Mouse (Mus musculus) 416B (cell line): ENCODE data around the gene Urm1.
"Not testable (repeated sequence)": the region's sequence is repeated elsewhere in the genome, so short reads cannot be mapped to it uniquely, and the experiment has no call there.

Experiments used
- DNase-seq: peaks from one replicate; pipeline ENCODE4 v3.0.0; 2011; ENCODE audit warnings: low read depth

The Urm1 gene

DNA sequence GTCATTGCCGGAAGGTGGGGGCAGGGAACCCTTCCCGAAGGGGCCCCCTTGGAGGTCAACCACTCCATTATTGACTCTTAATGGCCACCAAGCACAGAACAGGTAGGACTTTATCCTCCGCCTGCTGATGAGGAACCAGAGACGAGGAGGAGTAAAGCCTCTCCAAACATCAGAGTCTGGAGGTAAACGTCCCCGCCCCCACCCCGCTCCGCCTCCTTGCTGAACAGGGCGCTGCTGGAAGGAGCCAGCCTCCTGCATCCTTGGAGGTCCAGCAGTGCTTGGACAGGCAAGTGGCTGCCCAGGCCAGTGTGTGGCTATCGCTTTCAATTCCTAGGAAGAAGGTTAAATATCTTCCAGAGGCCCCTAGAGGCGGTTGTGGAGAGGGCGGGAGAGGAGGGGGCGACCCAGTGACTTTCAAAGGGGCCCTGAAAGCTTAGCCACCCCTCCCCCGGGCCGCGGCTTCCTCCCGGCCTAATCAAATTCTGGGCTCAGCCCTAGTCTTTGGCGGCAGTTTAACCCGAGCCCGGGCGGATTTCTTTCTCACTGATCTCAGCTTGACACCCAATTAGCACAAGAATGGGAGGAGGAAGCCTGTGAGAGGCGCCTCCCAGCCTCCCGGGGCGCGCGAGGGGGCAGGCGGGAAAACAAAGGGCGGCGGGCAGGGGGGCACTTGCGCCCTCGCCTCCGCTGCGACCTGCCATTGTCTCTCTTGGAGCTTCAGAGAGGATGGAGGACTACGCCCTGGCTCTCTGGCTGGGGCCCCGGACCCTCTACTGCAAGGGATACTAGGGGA lies at the start of gene Urm1:
Urm1 (plus strand) TSS at position 51 of the 793 bp plus-strand sequence.
- DNase-seq: no peak

DNA sequence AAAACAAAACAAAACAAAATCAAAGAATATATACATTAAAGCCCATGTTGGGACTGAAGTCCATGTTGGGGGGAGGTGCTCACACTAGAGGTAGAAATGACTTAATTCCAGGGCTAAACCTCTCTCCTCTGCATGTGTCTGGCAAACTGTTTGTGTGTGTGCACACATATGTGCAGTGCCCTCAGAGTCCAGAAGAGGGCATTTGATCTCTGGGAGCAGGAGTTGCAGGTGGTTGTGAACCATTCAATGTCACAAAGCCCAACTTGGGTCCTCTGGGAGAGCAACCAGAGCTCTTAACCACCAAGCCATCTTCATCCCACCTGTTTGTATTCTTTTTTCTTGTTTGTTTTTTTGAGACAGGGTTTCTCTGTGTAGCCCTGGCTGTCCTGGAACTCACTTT lies 49.7 kb upstream of the Urm1 start:
- DNase-seq: peak; percentile 29

DNA sequence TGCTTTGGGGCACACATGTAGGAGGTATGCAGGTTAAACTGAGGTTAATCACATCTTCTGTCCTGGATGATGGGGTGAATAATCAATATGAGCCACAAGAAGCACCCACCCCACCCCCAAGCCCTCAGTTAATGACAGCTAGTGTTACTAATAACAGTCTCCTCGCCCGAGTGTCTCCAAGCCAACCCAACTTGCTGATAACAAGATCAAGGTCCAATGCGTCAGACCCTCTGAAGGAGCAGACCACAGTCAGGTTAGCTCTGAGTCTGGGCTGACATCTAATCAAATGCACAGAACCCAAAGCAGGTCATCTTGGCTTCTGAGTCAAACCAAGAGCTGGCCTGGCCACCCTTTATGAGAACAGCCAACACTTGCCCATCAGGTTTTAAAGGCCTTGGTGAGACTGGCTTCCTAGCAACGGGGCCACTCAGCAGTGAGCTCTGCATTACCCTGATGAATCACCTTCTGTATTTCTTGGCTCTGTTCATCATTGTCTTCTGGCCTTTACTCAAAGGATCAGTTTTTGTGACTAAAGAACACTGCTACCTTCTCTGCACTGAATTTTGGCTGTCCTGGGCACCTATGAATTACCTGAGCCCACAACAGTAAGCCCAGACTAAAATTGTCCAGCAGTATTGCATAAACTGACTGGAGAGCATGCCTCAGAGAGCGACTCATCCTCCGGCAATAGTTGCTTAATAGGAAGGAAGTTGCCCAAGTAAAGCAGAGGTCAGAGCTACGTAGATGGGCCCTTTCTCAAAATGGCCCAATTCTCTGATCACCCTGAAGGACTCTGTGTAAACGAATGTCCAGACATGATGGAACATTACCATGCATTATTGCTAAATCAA lies 48.0 kb upstream of the Urm1 start:
- peak; percentile 91 for DNase-seq

DNA sequence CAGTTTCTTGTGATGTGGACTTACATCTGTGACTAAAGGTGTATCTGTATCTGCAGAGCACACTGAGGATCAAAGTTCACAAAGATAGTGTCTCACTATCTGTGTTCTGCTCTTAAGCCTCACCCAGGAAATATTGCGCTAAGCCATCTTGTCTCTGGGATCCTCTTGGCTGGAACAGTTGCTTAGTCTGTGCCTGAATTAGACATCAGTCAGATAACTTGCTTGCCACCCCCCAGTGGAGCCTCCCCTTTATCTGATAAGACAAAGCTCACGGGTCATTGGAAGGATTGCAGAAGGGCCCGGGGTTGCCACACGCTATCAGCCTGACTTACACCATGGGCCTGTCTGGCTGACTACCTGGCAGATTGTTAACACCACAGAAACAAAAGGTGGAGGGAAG lies 46.6 kb upstream of the Urm1 start:
- peak; percentile 74 for DNase-seq

DNA sequence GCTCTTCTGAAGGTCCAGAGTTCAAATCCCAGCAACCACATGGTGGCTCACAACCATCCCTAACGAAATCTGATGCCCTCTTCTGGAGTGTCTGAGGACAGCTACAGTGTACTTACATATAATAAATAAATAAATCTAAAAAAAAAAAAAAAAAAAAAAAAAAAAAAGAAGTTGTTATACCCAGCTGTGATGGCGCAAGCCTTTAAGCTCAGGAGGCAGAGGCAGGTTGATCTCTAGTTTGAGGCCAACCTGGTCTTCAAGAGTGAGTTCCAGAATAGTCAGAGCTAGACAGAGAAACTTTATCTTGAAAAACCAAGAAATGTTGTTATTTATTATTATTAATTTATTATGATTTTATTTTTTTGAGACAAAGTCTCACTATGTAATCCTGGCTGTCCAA lies 38.6 kb upstream of the Urm1 start:
- not testable (repeated sequence) for DNase-seq

DNA sequence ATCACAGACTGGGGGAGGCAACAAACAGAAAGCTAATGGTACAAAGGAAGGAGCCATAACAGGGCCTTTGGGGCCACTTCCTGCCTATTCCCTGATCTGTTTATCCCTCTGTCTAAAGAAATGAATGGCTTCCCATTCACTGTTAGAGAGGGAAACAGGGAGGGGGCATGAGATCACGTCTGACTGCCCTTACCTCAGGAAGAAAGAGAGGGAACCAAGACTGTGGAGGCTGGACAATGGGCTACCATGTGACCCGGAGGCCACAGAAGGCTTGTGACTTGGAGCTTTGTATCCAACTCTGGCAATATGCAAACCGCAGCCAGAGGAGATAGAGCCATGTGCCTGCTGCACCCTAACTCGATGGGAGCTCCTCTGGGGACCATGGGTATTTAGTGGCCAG lies 35.6 kb upstream of the Urm1 start:
- DNase-seq: no peak

DNA sequence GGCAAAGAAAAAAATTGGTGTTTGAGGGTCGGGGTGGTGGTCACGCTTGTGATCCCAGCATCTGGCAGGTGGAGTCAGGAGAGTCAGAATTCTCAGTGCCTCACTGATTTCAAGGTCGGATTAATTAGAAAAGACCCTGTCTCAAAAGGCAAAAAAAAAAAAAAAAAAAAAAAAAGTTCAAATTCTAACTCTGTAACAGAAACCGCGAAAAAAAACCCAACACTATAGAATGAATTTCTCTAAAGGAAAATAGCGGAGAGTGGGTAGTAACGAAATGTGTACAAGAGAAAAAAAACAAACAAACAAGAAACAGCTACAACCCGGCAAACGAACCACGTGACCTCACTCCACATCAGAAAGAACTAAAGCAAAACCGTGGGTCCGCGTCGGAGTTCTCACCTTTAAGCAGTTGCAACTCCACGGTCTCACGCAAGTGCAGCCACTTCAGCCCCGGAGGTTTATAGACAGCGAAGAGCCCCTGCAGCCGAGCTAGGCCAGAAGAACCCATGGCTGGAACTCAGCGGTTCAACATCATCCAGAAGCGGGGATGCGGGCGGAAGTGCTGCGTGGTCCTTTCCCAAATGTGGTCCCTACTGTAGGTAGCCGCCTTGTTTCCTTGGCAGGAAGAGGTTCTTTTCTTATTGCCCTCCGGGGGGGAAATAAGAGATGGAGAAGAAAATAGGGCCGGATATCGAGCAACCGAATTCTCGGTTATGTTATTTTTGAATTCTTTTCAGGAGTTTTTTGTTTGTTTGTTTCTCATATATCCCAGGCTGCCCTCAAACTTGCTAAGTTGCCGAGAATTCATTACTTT lies 32.6 kb upstream of the Urm1 start, which contains the start of gene Coq4:
Coq4 (plus strand) TSS at position 390 of the 814 bp plus-strand sequence.
- peak; percentile 99 for DNase-seq

DNA sequence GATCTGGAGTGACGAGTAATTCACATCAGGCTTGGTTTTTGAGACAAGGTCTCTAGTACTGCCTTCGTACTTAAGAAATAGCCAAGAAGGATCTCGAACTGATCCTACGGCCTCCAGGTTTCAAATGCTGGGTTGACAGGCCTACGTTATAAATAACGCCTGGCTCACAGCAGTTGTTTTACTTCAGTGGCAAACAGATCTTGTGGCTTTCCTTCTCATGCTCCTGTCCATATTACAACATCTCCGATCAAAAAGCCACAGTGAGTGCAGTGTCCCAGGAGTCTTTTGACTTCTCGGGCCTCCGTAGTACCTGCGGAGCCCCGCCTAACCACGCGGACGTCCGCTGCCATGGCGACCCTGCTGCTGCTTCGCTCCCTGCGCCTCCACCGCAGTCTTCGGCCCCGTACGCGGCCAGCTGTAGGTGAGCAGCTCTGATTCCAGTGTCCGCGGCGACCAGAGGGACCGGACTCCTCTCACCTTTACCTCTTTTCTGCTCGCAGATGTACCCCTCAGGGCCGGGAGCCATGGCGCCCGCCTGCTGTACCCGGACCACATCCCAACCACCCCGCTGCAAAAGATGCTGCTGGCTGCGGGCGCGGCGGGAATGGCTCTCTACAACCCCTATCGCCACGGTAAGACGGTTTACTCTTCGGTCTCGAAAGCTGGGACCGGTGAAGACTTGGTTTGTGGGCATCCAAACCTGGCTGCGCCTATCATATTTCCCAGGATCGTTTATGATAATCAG lies 31.8 kb upstream of the Urm1 start, which contains the start of gene Trub2:
Trub2 (minus strand) TSS at position 566 of the 745 bp plus-strand sequence.
- peak; percentile 95 for DNase-seq

DNA sequence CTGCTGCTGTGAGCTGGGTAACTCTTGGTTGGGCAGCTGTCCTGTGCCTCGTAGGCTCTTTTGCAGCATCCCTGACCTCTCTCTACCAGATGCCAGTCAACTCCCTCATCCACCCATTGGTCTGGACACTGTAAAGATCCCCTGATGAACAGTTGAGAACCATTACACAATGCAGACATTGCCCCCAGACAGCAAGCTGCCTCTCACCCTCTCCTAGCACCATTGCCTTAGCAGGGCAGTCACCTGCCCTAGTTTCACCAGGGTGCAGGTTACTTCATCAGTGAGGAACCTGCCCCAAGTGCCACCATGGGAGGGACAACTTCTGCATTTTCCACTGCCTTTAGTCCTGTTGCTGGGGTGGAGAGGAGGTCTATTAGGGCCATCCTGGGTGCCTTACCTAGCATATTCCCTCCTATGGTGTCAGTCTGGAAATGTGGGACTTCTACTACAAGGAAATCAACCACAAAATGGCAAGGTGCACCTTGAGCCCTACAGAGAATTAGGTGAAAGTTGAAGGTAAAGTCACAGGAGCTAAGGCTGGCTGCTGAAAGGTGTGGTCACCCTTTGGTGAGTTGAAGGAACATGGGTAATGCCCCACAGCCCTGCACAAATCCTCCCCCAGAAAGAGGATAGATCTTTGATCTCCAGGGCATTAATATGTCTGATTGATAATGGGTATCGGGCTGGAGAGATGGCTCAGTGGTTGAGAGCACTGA lies 26.9 kb upstream of the Urm1 start:
- DNase-seq: no peak

DNA sequence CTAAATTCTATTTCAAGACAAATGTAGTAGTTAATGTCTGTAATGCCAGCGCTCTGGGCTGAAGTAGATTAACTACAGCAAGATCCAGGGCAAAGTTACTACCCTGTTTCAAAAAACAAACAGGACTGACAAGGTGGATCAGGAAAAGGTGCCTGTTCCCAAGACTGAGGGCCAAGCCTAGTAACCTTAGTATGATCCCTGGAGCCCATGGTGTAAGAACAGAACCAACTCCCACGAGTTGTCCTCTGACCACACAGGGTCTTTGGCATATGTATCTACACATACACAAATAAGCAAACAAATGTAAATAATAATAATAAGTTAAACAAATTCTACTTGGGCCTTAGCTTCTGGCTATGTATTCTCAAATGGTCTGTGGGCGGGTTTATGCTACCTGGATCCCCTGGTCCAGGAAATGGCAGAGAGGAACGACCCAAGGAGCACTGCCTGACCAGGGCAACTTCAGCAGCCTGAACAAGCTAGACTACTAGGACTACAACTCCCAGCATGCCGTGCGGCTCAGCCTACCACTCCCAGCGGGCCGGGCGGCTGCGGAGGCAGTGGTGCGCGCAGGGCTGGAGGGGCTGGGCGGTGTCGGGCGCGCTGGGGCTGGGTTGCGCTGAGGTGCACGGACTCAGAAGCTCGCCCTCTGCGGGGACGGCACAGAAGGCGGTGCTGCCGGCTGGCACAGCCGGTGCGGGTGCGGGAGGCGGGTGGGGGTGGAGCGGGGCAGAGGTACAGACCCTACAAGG lies 17.6 kb upstream of the Urm1 start, which contains the start of gene Slc27a4:
Slc27a4 (plus strand) TSS at position 560 of the 752 bp plus-strand sequence.
- DNase-seq: peak; percentile 89

DNA sequence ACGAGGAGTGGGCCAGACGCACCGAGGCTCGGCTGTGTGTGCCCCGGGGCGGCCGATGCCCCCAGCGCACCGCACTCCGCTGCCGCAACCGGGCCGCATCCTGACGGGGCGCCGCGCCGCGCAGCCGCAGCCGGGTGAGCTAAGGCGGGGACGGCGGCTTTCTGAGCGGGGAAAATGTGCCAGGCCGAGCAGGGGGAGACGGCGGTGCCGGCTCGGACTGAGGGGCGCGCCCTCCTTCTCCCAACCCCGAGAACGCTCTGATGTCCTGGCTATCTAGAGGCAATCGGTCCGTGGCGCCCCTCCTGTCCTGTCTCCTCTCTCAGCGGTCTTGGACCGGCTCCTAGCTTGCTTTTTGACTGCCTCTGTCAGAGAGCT lies 17.1 kb upstream of the Urm1 start:
- DNase-seq: no peak

DNA sequence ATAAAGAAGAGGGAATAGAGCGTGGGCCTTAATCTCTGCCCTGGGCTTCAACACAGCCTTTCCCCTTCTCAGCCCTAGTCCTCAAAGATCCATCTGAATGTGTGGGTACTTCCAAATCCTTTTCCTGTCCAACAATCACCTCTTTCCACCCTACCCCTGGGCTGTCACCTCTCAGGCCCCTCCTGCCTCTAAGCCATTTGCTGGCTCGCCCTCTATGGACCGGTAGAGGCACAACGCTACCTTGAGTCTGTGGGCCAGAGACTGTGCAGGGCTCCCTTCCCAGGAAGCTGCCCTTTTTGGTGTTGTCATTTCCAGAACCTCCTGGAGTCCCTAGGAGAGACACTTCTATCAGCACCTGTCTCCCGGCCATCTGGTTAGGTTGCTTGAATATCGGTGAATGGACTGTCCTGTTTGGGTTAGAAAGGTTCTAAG lies 16.5 kb upstream of the Urm1 start:
- peak; percentile 59 for DNase-seq

DNA sequence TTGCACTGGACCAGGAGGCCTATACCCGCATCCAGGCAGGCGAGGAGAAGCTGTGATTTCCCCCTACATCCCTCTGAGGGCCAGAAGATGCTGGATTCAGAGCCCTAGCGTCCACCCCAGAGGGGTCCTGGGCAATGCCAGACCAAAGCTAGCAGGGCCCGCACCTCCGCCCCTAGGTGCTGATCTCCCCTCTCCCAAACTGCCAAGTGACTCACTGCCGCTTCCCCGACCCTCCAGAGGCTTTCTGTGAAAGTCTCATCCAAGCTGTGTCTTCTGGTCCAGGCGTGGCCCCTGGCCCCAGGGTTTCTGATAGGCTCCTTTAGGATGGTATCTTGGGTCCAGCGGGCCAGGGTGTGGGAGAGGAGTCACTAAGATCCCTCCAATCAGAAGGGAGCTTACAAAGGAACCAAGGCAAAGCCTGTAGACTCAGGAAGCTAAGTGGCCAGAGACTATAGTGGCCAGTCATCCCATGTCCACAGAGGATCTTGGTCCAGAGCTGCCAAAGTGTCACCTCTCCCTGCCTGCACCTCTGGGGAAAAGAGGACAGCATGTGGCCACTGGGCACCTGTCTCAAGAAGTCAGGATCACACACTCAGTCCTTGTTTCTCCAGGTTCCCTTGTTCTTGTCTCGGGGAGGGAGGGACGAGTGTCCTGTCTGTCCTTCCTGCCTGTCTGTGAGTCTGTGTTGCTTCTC lies 4.0 kb upstream of the Urm1 start:
- DNase-seq: no peak

DNA sequence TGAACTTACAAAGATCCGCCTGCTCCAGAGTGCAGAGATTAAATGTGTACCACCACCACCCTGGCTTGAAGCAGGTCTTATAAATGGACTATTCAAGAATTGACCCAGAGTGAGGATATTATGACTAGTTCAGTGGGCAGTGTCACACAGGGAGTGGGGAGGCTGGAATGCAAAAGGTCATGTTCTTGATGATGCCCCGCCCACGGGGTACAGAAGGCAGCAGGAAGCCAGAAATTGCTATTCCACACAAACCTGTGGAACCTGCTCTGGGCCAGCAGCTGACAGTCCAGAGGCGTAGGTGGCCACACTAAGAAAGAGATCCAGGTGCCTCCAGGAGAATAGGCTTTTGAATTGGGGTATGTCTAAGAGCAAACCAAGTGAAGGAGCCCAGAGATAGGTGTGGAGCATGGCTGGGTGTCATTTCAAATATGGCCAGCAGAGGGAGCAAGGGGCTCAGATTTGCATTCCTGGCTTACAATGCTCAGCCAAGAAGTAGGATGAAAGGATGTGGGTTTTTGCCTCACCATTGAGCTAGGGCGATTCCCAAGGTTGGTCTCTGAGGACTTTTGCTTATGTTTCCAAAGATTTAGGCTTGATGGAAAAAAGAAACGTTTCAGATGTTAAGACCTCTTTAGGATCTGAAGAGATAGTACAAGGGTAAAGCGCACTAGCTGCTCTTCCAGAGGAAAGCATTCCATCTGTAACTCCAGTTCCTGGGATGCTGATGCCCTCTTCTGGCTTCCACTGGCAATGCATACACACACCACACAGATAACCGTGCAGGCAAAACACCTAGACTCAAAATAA lies 2.2 kb upstream of the Urm1 start:
- peak; percentile 83 for DNase-seq

DNA sequence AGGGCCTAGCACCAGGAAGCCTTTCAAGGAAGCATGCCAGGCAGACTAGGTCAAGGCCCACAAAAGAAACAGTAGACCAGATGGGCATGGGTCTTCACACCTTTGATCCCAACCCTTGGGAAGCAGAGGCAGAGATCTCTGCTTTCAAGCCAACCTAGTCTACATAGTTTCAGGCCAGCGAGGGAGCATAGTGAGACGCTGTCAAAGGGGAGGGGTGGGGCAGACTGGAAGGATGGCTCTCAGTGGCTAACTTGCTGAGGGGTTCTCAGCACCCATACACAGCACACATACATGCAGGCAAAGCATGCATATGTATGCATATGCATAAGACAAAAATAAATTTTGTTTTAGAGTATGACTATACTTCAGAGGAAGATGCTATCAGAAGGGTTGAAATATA lies 512 bp upstream of the Urm1 start:
- DNase-seq: no peak

DNA sequence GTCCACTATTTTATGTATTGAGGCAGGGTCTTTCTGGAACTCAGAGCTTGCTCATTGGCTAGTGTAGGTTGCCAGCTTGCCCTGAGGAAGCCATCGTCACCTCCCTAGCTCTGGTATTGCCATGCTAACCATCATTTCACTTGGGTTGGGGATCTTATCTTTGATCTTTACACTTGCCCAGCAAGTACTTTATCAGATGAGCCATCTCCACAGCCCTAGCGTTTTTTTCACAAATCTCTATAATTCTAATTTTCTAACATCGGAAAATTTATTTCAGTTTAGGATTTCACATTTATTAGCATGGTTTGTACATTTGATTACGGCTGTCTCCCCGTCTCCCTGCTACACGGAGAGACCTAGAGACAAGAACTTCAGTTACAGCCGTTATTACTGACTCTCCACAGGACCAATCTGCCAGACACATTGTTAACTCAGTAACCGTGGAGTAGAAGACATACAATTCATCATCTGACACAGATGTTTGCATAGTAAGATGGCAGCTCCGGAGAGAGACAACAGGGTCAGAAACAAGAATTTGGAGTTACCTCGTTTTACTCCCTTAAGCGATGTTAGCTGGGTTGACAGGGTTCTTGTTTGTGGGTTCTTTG lies 6.5 kb downstream of the Urm1 start:
- no peak for DNase-seq

DNA sequence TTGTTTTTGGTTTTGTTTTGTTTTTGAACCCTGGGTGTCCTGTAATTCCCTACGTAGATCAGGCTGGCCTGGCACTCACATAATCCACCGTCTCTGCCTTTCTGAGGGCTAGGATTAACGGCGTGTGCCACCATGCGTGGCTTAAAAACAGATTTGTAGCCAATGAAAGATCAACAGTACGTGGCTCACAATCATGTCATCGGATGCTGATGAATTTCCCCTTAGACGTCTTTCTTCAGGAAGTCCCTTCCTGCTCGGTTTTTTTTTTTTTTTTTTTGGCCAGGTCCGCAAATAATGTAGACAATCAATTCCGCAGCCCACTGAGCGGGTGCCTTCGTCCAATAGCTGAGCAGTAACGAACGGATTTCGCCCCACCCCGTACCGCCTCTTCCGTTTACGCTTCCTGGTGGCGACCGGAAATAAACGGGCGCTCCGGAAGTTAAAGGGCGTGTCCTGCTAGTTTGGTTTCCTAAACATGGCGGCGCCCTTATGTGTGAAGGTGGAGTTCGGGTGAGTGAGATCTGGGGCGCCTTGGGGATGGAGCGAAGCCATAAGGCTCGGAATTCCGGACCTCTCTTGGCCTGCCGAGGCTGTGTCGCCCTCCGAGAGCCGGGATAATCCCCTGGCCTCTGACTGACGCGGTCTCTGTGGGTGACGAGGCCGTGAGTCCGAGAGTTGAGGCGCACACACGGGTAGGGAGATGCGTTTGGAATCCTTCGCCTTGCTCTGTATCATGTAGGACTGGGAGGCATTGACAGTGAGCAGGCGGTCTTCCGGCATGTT lies 7.2 kb downstream of the Urm1 start:
- DNase-seq: peak; percentile 99
